Mouse (Mus musculus): ENCODE measurements around the gene Reps2. TPM values are rescaled to one million over a fixed set of nuclear protein-coding genes. Genes with fewer than 3 reads are reported as not detected.

Reps2 gene
- total and polyA plus RNA-seq, 2 experiments = 3.0 to 18.5 TPM

DNA sequence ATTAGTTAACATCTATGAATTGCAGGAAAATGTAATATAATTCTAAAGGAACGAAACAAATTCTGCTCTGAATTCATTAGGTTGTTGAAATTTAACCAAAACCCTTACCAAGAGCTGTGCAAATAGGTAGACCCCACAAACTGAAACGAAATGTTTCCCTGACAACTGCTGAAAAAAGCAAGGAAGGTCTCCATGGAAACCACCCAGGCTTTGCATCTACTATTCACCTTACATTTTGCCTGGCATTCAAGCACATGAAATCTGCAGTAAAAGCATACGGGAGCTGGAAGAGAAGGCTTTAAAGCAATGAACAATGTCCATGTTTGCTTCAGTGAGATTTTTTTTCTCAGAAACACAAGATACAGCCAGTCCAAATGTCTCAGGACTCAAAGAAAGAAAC lies 59.1 kb downstream of the Reps2 start:
- Histone ChIP-seq H3K9ac (ENCODE audit: low read depth, low read length) (no peak overlapping the region), H3K79me2 (ENCODE audit: control insufficient read depth, insufficient read depth, low read length) (no peaks in the 10 kb centered on the region; the same call in 1 of the 2 replicates), H3K4me3 (ENCODE audit: insufficient read depth, low read depth, low read length) (no peak overlapping the region), H3K27ac (replicated peaks; ENCODE audit: insufficient read depth, low read depth, low read length) (no peak overlapping the region), H3K27me3 (ENCODE audit: control insufficient read depth, insufficient read depth, low read length) (no peaks in the 10 kb centered on the region), H3K4me1 (ENCODE audit: control insufficient read depth, insufficient read depth, low read length) (no peaks in the 10 kb centered on the region), H3K36me3 (ENCODE audit: control insufficient read depth, insufficient read depth, low read length) (no peaks in the 10 kb centered on the region)
- DNase-seq (ENCODE audit: extremely low read depth, low read depth, low spot score) = no peak
- 72% methylated on average over 3 of the region's 3 CpGs for WGBS
- TF ChIP-seq CTCF (IDR thresholded peaks at IDR 0.05; ENCODE audit: low read depth, low read length) (no peak), POLR2A (IDR thresholded peaks at IDR 0.05; ENCODE audit: extremely low read depth, insufficient read depth, low read length) (no peak)

DNA sequence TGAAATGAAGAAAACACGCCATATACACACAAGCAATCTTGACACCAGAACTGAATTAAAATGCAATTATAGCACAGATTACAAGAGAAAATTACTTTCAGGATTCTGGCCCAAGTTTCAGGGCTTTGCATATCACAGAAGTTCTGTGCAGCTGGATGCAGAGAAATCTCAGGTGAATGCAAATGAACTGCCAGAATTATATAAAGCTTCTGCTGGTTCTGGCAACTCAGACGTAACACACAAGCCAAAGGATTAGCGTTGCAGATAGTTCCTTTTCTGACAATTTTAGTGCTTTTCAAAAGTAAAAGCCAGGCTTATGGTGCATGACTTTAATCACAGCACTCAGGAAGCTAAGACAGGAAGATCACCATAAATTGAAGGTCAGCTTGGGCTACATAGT lies 62.9 kb downstream of the Reps2 start:
- Histone ChIP-seq H3K4me3 (ENCODE audit: insufficient read depth, low read depth, low read length) (no peak overlapping the region), H3K4me1 (ENCODE audit: control insufficient read depth, insufficient read depth, low read length) (no peaks in the 10 kb centered on the region), H3K27me3 (ENCODE audit: control insufficient read depth, insufficient read depth, low read length) (no peaks in the 10 kb centered on the region), H3K36me3 (ENCODE audit: control insufficient read depth, insufficient read depth, low read length) (no peaks in the 10 kb centered on the region), H3K79me2 (ENCODE audit: control insufficient read depth, insufficient read depth, low read length) (no peaks in the 10 kb centered on the region; the same call in 1 of the 2 replicates), H3K27ac (replicated peaks; ENCODE audit: insufficient read depth, low read depth, low read length) (no peak overlapping the region), H3K9ac (ENCODE audit: low read depth, low read length) (no peak overlapping the region)
- no peak for TF ChIP-seq CTCF (IDR thresholded peaks at IDR 0.05; ENCODE audit: low read depth, low read length)
- TF ChIP-seq POLR2A (IDR thresholded peaks at IDR 0.05; ENCODE audit: extremely low read depth, insufficient read depth, low read length) = no peak
- DNase-seq (ENCODE audit: extremely low read depth, low read depth, low spot score) = no peak
- 83% methylated on average over 3 of the region's 3 CpGs for WGBS

DNA sequence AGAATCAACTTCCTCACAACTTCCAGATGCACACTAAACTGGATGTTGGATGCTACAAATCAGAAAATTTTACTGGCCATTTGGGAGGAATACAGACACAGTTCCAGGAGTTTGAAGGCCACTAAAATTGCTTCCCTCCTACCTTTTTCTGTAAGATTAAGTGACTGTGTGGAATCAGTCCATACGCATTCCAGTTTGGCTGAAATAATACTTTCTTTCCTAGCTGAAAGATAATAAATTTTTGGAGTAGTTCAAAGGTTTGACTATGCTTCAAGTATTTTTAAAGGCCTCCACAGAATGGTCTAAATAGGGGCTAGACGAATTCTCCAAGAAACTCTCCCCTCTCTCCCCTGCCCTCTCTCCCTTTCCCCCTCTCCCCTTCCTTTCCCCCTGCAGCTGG lies 75.0 kb downstream of the Reps2 start:
- TF ChIP-seq POLR2A (IDR thresholded peaks at IDR 0.05; ENCODE audit: extremely low read depth, insufficient read depth, low read length) = no peak
- no peak for TF ChIP-seq CTCF (IDR thresholded peaks at IDR 0.05; ENCODE audit: low read depth, low read length)

DNA sequence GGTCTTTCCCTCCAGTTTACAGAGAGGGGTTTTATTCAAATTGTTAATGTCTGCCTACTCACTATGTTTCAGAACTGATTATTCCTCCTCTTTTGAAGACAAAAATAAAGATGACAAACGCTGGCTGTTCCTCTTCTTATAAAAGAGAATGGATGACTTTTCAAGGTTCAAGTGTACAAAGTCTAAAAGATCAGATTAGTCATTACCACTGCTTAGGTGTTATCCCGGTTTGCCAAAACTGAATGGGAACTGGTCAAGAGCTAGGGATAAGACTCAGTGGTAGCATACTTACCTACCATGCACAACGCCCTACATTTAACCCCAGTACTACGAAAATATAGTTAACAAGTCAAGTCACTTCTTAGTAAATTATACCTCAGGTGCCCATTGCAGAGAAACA lies 77.9 kb downstream of the Reps2 start:
- H3K9ac ChIP-seq (ENCODE audit: low read depth, low read length) = no peak overlapping the region
- no peak overlapping the region; the same call in 1 of the 2 replicates for H3K27ac ChIP-seq (replicated peaks; ENCODE audit: insufficient read depth, low read depth, low read length)
- H3K79me2 ChIP-seq (ENCODE audit: control insufficient read depth, insufficient read depth, low read length) = no peaks in the 10 kb centered on the region
- no peaks in the 10 kb centered on the region for H3K36me3 ChIP-seq (ENCODE audit: control insufficient read depth, insufficient read depth, low read length)
- WGBS = 55% methylated on average over 4 of the region's 4 CpGs
- H3K27me3 ChIP-seq (ENCODE audit: control insufficient read depth, insufficient read depth, low read length) = no peaks in the 10 kb centered on the region
- H3K4me1 ChIP-seq (ENCODE audit: control insufficient read depth, insufficient read depth, low read length) = peaks cover 2% of the 10 kb centered on the region; the same call in 1 of the 2 replicates
- TF ChIP-seq POLR2A (IDR thresholded peaks at IDR 0.05; ENCODE audit: extremely low read depth, insufficient read depth, low read length) (no peak), CTCF (IDR thresholded peaks at IDR 0.05; ENCODE audit: low read depth, low read length) (no peak)
- no peak overlapping the region for H3K4me3 ChIP-seq (ENCODE audit: insufficient read depth, low read depth, low read length)
- DNase-seq (ENCODE audit: extremely low read depth, low read depth, low spot score) = peak; percentile 79

More for the DNA sequence above, 75.0 kb downstream of the Reps2 start:
- Histone ChIP-seq H3K79me2 (ENCODE audit: control insufficient read depth, insufficient read depth, low read length) (no peaks in the 10 kb centered on the region), H3K27ac (replicated peaks; ENCODE audit: insufficient read depth, low read depth, low read length) (no peak overlapping the region), H3K4me3 (ENCODE audit: insufficient read depth, low read depth, low read length) (no peak overlapping the region), H3K27me3 (ENCODE audit: control insufficient read depth, insufficient read depth, low read length) (no peaks in the 10 kb centered on the region), H3K9ac (ENCODE audit: low read depth, low read length) (no peak overlapping the region), H3K36me3 (ENCODE audit: control insufficient read depth, insufficient read depth, low read length) (no peaks in the 10 kb centered on the region), H3K4me1 (ENCODE audit: control insufficient read depth, insufficient read depth, low read length) (no peaks in the 10 kb centered on the region)
- WGBS = 78% methylated on average over 2 of the region's 2 CpGs
- no peak for DNase-seq (ENCODE audit: extremely low read depth, low read depth, low spot score)

DNA sequence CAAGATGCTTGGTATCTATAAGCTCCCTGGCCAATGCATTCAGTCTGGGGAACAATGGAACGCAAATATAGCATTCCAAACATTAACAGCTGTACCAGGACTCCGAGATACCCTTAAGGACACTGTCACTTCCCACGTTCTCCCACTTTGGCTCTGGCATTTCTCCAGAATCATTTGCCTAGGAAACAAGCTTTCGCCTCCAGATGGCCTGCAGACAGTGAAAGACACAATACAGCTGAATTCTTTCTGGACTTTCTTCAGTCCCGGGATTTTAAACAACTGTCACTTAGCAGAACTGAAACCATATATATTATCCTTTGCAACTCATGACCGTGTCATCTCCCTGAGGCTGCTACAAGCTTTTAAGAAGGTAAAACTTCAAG lies 87.0 kb downstream of the Reps2 start:
- 52% methylated on average over 6 of the region's 6 CpGs for WGBS

DNA sequence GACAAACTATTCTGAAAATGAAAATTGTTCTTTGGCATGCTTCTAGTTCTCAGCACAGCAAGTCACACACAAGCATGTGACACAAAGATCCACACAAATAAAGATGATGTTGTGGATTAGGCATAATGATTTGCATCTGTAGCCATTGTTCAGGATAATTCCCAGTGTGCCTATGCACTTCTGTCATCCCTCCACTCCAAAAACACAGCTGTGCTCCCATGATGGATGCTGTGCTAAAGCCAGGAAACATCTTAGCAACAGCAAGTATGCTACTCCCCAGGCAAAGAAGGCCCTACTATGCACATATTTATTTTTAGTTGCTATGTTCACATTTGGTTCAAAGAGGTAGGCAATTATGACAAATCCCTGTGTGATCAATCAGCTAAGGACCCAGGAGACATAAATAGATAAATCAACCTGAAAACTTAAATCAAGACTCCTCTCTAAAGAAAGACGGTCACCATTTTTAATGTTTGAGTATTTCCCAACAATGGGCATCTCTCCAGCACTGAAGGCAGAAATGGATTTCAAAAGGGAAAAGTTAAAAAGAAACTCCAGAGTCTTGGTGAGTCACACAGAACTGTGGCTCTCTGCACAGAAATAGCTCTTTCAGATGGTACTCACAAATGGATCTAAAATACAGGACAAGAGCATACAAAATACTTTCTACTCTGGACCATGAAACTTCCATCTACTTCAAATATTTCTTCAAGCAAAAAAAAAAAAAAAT lies 87.6 kb downstream of the Reps2 start:
- H3K27ac ChIP-seq (replicated peaks; ENCODE audit: insufficient read depth, low read depth, low read length) = no peak overlapping the region
- TF ChIP-seq CTCF (IDR thresholded peaks at IDR 0.05; ENCODE audit: low read depth, low read length) (no peak), POLR2A (IDR thresholded peaks at IDR 0.05; ENCODE audit: extremely low read depth, insufficient read depth, low read length) (no peak)
- no peak overlapping the region for H3K9ac ChIP-seq (ENCODE audit: low read depth, low read length)
- H3K4me1 ChIP-seq (ENCODE audit: control insufficient read depth, insufficient read depth, low read length) = peaks cover 6% of the 10 kb centered on the region; the same call in 1 of the 2 replicates
- no peaks in the 10 kb centered on the region for H3K27me3 ChIP-seq (ENCODE audit: control insufficient read depth, insufficient read depth, low read length)
- no peaks in the 10 kb centered on the region for H3K79me2 ChIP-seq (ENCODE audit: control insufficient read depth, insufficient read depth, low read length)
- DNase-seq (ENCODE audit: extremely low read depth, low read depth, low spot score) = peak; percentile 62
- no peak overlapping the region for H3K4me3 ChIP-seq (ENCODE audit: insufficient read depth, low read depth, low read length)
- 26% methylated on average over 1 of the region's 1 CpGs for WGBS
- H3K36me3 ChIP-seq (ENCODE audit: control insufficient read depth, insufficient read depth, low read length) = no peaks in the 10 kb centered on the region

More for the DNA sequence above, 87.0 kb downstream of the Reps2 start:
- no peak overlapping the region for H3K9ac ChIP-seq (ENCODE audit: low read depth, low read length)
- H3K4me3 ChIP-seq (ENCODE audit: insufficient read depth, low read depth, low read length) = no peak overlapping the region
- H3K27me3 ChIP-seq (ENCODE audit: control insufficient read depth, insufficient read depth, low read length) = no peaks in the 10 kb centered on the region
- H3K79me2 ChIP-seq (ENCODE audit: control insufficient read depth, insufficient read depth, low read length) = no peaks in the 10 kb centered on the region
- H3K36me3 ChIP-seq (ENCODE audit: control insufficient read depth, insufficient read depth, low read length) = no peaks in the 10 kb centered on the region
- no peak overlapping the region for H3K27ac ChIP-seq (replicated peaks; ENCODE audit: insufficient read depth, low read depth, low read length)
- DNase-seq (ENCODE audit: extremely low read depth, low read depth, low spot score) = no peak
- no peak for TF ChIP-seq POLR2A (IDR thresholded peaks at IDR 0.05; ENCODE audit: extremely low read depth, insufficient read depth, low read length)
- TF ChIP-seq CTCF (IDR thresholded peaks at IDR 0.05; ENCODE audit: low read depth, low read length) = no peak
- H3K4me1 ChIP-seq (ENCODE audit: control insufficient read depth, insufficient read depth, low read length) = peaks cover 6% of the 10 kb centered on the region; the same call in 1 of the 2 replicates
